Mouse (Mus musculus) spleen, adult 2 months (tissue): ENCODE data around the gene Gm11985.
"Not testable (repeated sequence)": the region's sequence is repeated elsewhere in the genome, so short reads cannot be mapped to it uniquely, and the experiment has no call there.

Experiments
- CTCF ChIP-seq: fragments of 200-500 bp; IDR thresholded peaks from 2 replicates; pipeline ENCODE4 v1.5.1; 2011; ENCODE audit warnings: mild to moderate bottlenecking, inconsistent platforms; ENCODE audit not compliant: insufficient read depth, insufficient read length, insufficient replicate concordance; ENCODE audit errors: extremely low read depth
- POLR2A ChIP-seq: fragments of 200-500 bp; IDR thresholded peaks from 2 replicates; pipeline ENCODE4 v1.6.1; 2011; ENCODE audit warnings: low read depth, low read length, inconsistent platforms

DNA sequence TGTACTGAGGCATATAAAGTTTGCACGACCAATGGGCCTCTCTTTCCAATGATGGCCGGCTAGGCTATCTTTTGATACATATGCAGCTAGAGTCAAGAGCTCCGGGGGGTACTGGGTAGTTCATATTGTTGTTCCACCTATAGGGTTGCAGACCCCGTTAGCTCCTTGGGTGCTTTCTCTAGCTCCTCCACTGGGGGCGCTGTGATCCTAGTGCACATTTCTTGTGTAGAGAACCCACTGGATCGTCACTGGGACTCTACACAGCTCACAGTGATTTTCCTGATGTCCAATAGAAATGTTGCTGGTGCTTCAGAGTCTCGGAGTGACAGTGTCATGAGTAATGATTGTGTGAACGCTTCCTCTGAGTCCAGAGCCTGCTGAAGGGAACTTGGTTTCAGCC is 33.5 kb upstream of the Gm11985 start:
- TF ChIP-seq CTCF, POLR2A: not testable (repeated sequence)
